Mouse (Mus musculus): Measurements from ENCODE around the gene Tmem102. TPM values are rescaled to one million over a fixed set of nuclear protein-coding genes. Genes with fewer than 3 reads are reported as not detected.

Tmem102 gene
- total and polyA plus RNA-seq, 3 experiments, result 0.08 TPM; not detected in 2

GRCm38 (mm10) chr11:69758090-69758456 is 47.4 kb downstream of the Tmem102 start:
- DNase-seq (ENCODE audit: extremely low read depth), result peak; percentile 95
- peak overlapping the region; percentile 93 for H3K9ac ChIP-seq (ENCODE audit: insufficient read depth, low read depth)
- dilution Hi-C loops (cut with MboI; ENCODE audit: extremely low pct_ligation_motif_present, extremely low pct_unique_long_range_greater_than_20kb, low sequenced_read_pairs), result no loop called here
- H3K4me3 ChIP-seq (replicated peaks in 1 of 3; ENCODE audit: low read depth in 2 of 3, low read length in 2 of 3, poor library complexity in 1 of 3), result peak overlapping the region; percentile 55 to 60 (median 57)
- peaks cover 0 to 12% of the 10 kb centered on the region in 2 experiments for H3K36me3 ChIP-seq (replicated peaks in 1 of 2; ENCODE audit: control insufficient read depth in 1 of 2, insufficient read depth in 1 of 2, low read length in 1 of 2)
- H3K27me3 ChIP-seq (replicated peaks), result no peaks in the 10 kb centered on the region
- no peaks in the 10 kb centered on the region for H3K9me3 ChIP-seq (replicated peaks; ENCODE audit: low read length)
- in situ Hi-C loops (cut with MboI; ENCODE audit: low pct_ligation_motif_present, low pct_unique_long_range_greater_than_20kb, low sequenced_read_pairs), result loop anchor here (5.0 kb wide), 1 partner anchor 34 kb away; no protein-coding TSS in a partner anchor
- peaks cover 13 to 47% of the 10 kb centered on the region in 2 experiments for H3K4me1 ChIP-seq (ENCODE audit: control insufficient read depth in 1 of 2, insufficient read depth in 2 of 2)
- no peak for TF ChIP-seq ZMIZ1 (IDR thresholded peaks at IDR 0.05; ENCODE audit: low read depth, low read length)
- no peak for TF ChIP-seq EP300 (IDR thresholded peaks at IDR 0.05; ENCODE audit: low read length)
- TF ChIP-seq USF2 (conservative IDR thresholded peaks at IDR 0.05; ENCODE audit: low read depth, low read length), result no peak
- 0 out of 2 replicates have a peak, but pooled peaks have one; percentile 2 for TF ChIP-seq ELF1 (IDR thresholded peaks at IDR 0.05; ENCODE audit: low read depth, low read length)
- TF ChIP-seq IRF4 (IDR thresholded peaks at IDR 0.05; ENCODE audit: low read depth, low read length), result no peak
- no peak for TF ChIP-seq USF1 (IDR thresholded peaks at IDR 0.05; ENCODE audit: low read depth, low read length)
- no peak for TF ChIP-seq JUND (conservative IDR thresholded peaks at IDR 0.05; ENCODE audit: low read depth, low read length)
- no peak for TF ChIP-seq ZC3H11A (IDR thresholded peaks at IDR 0.05; ENCODE audit: low read depth, low read length)
- no peak for TF ChIP-seq MAFK (IDR thresholded peaks at IDR 0.05; ENCODE audit: insufficient replicate concordance, low read length)
- no peak for TF ChIP-seq ZNF384 (IDR thresholded peaks at IDR 0.05; ENCODE audit: low read depth, low read length)
- TF ChIP-seq CHD2 (IDR thresholded peaks at IDR 0.05; ENCODE audit: low read length), result no peak; the same call in 1 of the 2 replicates
- no peak for TF ChIP-seq E2F4 (IDR thresholded peaks at IDR 0.05; ENCODE audit: insufficient replicate concordance, low read depth, low read length)
- no peak for TF ChIP-seq POLR2AphosphoS2 (IDR thresholded peaks at IDR 0.05; ENCODE audit: low read depth, low read length)
- TF ChIP-seq POLR2A (IDR thresholded peaks at IDR 0.05; ENCODE audit: low read depth, low read length), result no peak
- TF ChIP-seq HCFC1 (IDR thresholded peaks at IDR 0.05; ENCODE audit: low read depth, low read length), result no peak
- no peak for TF ChIP-seq CHD1 (IDR thresholded peaks at IDR 0.05; ENCODE audit: low read depth, low read length)
- TF ChIP-seq GABPA (IDR thresholded peaks at IDR 0.05; ENCODE audit: insufficient replicate concordance, low read depth, low read length), result no peak
- TF ChIP-seq NRF1 (IDR thresholded peaks at IDR 0.05; ENCODE audit: low read depth, low read length), result peak; percentile 92
- no peak for TF ChIP-seq RAD21 (IDR thresholded peaks at IDR 0.05; ENCODE audit: low read depth, low read length)
- TF ChIP-seq PAX5 (IDR thresholded peaks at IDR 0.05; ENCODE audit: low read length), result no peak
- no peak for TF ChIP-seq NELFE (IDR thresholded peaks at IDR 0.05; ENCODE audit: low read depth, low read length)
- TF ChIP-seq BHLHE40 (IDR thresholded peaks at IDR 0.05; ENCODE audit: low read depth, low read length), result peak; percentile 51; the same call in 1 of the 2 replicates
- TF ChIP-seq MEF2A (IDR thresholded peaks at IDR 0.05; ENCODE audit: borderline replicate concordance, low read depth, low read length), result no peak; the same call in 1 of the 2 replicates
- TF ChIP-seq ZKSCAN1 (IDR thresholded peaks at IDR 0.05; ENCODE audit: borderline replicate concordance, low read depth, low read length), result no peak
- 0 out of 2 replicates have a peak, but pooled peaks have one; percentile 13 for TF ChIP-seq MXI1 (IDR thresholded peaks at IDR 0.05; ENCODE audit: low read depth, low read length)
- no peak for TF ChIP-seq UBTF (IDR thresholded peaks at IDR 0.05; ENCODE audit: low read depth, low read length)
- TF ChIP-seq SIN3A (IDR thresholded peaks at IDR 0.05; ENCODE audit: low read length), result no peak
- no peak for TF ChIP-seq ETS1 (conservative IDR thresholded peaks at IDR 0.05; ENCODE audit: low read depth, low read length)
- TF ChIP-seq TBP (conservative IDR thresholded peaks at IDR 0.05; ENCODE audit: low read depth, low read length), result no peak
- TF ChIP-seq SMC3 (IDR thresholded peaks at IDR 0.05; ENCODE audit: low read depth, low read length), result no peak
- TF ChIP-seq TCF12 (IDR thresholded peaks at IDR 0.05; ENCODE audit: low read depth, low read length), result no peak
- TF ChIP-seq MAZ (IDR thresholded peaks at IDR 0.05; ENCODE audit: low read depth, low read length), result peak; percentile 91
- no peak for TF ChIP-seq KAT2A (IDR thresholded peaks at IDR 0.05; ENCODE audit: insufficient replicate concordance, low read length)
- no peak for TF ChIP-seq JUN (IDR thresholded peaks at IDR 0.05; ENCODE audit: insufficient read depth, low read depth, low read length)
- peak; percentile 23; the same call in 1 of the 2 replicates for TF ChIP-seq MAX (IDR thresholded peaks at IDR 0.05; ENCODE audit: low read length)
- no peak for TF ChIP-seq CTCF (conservative IDR thresholded peaks at IDR 0.05 in 1 of 2, IDR thresholded peaks at IDR 0.05 in 1 of 2; ENCODE audit: low read depth in 2 of 2, low read length in 2 of 2)
- no peak; the same call in 1 of the 2 replicates for TF ChIP-seq MYC (IDR thresholded peaks at IDR 0.05; ENCODE audit: low read depth, low read length)
- peak; percentile 41 for TF ChIP-seq RCOR1 (conservative IDR thresholded peaks at IDR 0.05; ENCODE audit: low read depth, low read length)
- H3K79me2 ChIP-seq (replicated peaks; ENCODE audit: control insufficient read depth, extremely low read depth, insufficient read depth, poor library complexity, severe bottlenecking), result peaks cover 46% of the 10 kb centered on the region
- peak overlapping the region; percentile 75 for H3K27ac ChIP-seq (ENCODE audit: insufficient read depth, low read depth)
- H3K4me2 ChIP-seq (ENCODE audit: insufficient read depth, low read depth, poor library complexity, severe bottlenecking), result peak overlapping the region; percentile 98
